Mouse (Mus musculus) embryonic fibroblast, embryonic 13.5 days (primary cell): Measurements from ENCODE around the gene Mrps27.

Experiments used
- CTCF ChIP-seq: IDR thresholded peaks from 2 replicates; pipeline ENCODE4 v1.5.1; 2011; ENCODE audit warnings: mild to moderate bottlenecking, control low read depth, low read length, moderate library complexity, borderline replicate concordance; ENCODE audit not compliant: insufficient read depth
- POLR2A ChIP-seq: IDR thresholded peaks from 2 replicates; pipeline ENCODE4 v1.6.1; 2011; ENCODE audit warnings: low read depth, mild to moderate bottlenecking, control low read depth, low read length, moderate library complexity

DNA sequence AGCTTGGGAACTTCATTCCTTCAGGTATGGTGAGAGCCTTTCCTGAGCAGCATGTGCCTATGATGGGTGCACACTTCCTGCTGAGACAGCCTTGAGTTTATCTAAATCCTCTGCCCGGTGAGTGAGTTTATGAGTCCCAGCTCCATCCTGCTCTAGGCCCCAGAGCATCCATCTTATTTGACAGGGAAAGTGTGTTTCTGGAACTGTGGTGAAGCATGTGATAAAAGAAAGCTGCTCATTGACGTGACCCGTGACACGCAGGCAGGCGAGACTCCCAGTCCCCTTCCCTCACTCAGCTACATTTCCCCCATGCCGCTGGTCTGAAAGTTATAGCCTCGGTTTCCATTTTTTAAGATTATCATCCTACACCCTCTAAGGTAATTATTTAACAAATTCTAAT is 11.3 kb downstream of the Mrps27 start:
- no peak for TF ChIP-seq POLR2A
- TF ChIP-seq CTCF = no peak
